Mouse (Mus musculus): Measurements from ENCODE around the gene Defb45. TPM values are rescaled to one million over a fixed set of nuclear protein-coding genes. Genes with fewer than 3 reads are reported as not detected.

Defb45 gene
- polyA plus RNA-seq, 1 experiment from 2014 or later = not detected

- no peak for ATAC-seq (replicated peaks; ENCODE audit: low FRiP score)
- Histone ChIP-seq H3K4me3 (replicated peaks) (no peak within 1 kb of the TSS), H3K27me3 (no peaks in the 10 kb centered on the region), H3K4me2 (no peak within 1 kb of the TSS), H3K36me3 (no peaks in the 10 kb centered on the region), H3K9me3 (replicated peaks) (no peaks in the 10 kb centered on the region), H3K27ac (no peak within 1 kb of the TSS), H3K4me1 (peaks cover 27% of the 10 kb centered on the region), H3K9ac (no peak within 1 kb of the TSS)
- WGBS = 81% methylated on average over 15 of the region's 15 CpGs
Observed at GRCm38 (mm10) chr2:152604057-152604456, 4.9 kb upstream of the Defb45 start, which contains the start of gene Defb36. Defb36 (plus strand) TSS chr2:152604327.

GRCm38 (mm10) chr2:152601275-152601960, 2.2 kb upstream of the Defb45 start:
- 69% methylated on average over 4 of the region's 4 CpGs for WGBS
- Histone ChIP-seq H3K27ac (no peak overlapping the region), H3K4me3 (replicated peaks) (no peak overlapping the region), H3K36me3 (no peaks in the 10 kb centered on the region), H3K9me3 (replicated peaks) (no peaks in the 10 kb centered on the region), H3K4me1 (peaks cover 5% of the 10 kb centered on the region; the same call in 1 of the 2 replicates), H3K4me2 (no peak overlapping the region), H3K9ac (no peak overlapping the region), H3K27me3 (no peaks in the 10 kb centered on the region)
- ATAC-seq (replicated peaks; ENCODE audit: low FRiP score) = no peak

- Histone ChIP-seq H3K9me3 (replicated peaks) (no peaks in the 10 kb centered on the region), H3K4me3 (replicated peaks) (no peak overlapping the region), H3K36me3 (no peaks in the 10 kb centered on the region), H3K4me1 (no peaks in the 10 kb centered on the region), H3K27ac (no peak overlapping the region), H3K9ac (no peak overlapping the region), H3K4me2 (no peak overlapping the region), H3K27me3 (no peaks in the 10 kb centered on the region)
- ATAC-seq (replicated peaks; ENCODE audit: low FRiP score) = no peak
- WGBS = 75% methylated on average over 6 of the region's 6 CpGs
Observed at GRCm38 (mm10) chr2:152600076-152600475, 877 bp upstream of the Defb45 start.

GRCm38 (mm10) chr2:152589021-152589420, 10.2 kb downstream of the Defb45 start:
- no peak for ATAC-seq (replicated peaks; ENCODE audit: low FRiP score)
- H3K36me3 ChIP-seq = no peaks in the 10 kb centered on the region
- H3K9me3 ChIP-seq (replicated peaks) = no peaks in the 10 kb centered on the region
- peaks cover 10% of the 10 kb centered on the region for H3K4me1 ChIP-seq
- H3K27me3 ChIP-seq = no peaks in the 10 kb centered on the region
- H3K27ac ChIP-seq = no peak overlapping the region
- no peak overlapping the region for H3K4me2 ChIP-seq
- WGBS = 32% methylated on average over 6 of the region's 6 CpGs
- H3K4me3 ChIP-seq (replicated peaks) = no peak overlapping the region
- no peak overlapping the region for H3K9ac ChIP-seq

GRCm38 (mm10) chr2:152588450-152588849, 10.7 kb downstream of the Defb45 start:
- Histone ChIP-seq H3K9ac (no peak overlapping the region), H3K4me3 (replicated peaks) (no peak overlapping the region), H3K9me3 (replicated peaks) (no peaks in the 10 kb centered on the region), H3K27me3 (no peaks in the 10 kb centered on the region), H3K4me2 (no peak overlapping the region), H3K27ac (peak overlapping the region; percentile 5; the same call in 1 of the 2 replicates), H3K4me1 (peaks cover 10% of the 10 kb centered on the region), H3K36me3 (no peaks in the 10 kb centered on the region)
- 33% methylated on average over 2 of the region's 2 CpGs for WGBS
- ATAC-seq (replicated peaks; ENCODE audit: low FRiP score) = no peak

- H3K9me3 ChIP-seq (replicated peaks) = no peaks in the 10 kb centered on the region
- no peak for ATAC-seq (replicated peaks; ENCODE audit: low FRiP score)
- no peak overlapping the region for H3K4me2 ChIP-seq
Observed at GRCm38 (mm10) chr2:152586926-152587560, 12.2 kb downstream of the Defb45 start.

GRCm38 (mm10) chr2:152580612-152581011, 18.6 kb downstream of the Defb45 start:
- no peak for ATAC-seq (replicated peaks; ENCODE audit: low FRiP score)
- WGBS = 77% methylated on average over 11 of the region's 11 CpGs
- H3K4me3 ChIP-seq (replicated peaks) = no peak overlapping the region
- no peak overlapping the region for H3K9ac ChIP-seq
- H3K36me3 ChIP-seq = no peaks in the 10 kb centered on the region
- 0 out of 2 replicates have a peak, but pooled peaks cover 8% of the 10 kb centered on the region for H3K4me1 ChIP-seq
- no peak overlapping the region; the same call in 1 of the 2 replicates for H3K27ac ChIP-seq
- no peaks in the 10 kb centered on the region for H3K27me3 ChIP-seq
- H3K4me2 ChIP-seq = no peak overlapping the region
- no peaks in the 10 kb centered on the region for H3K9me3 ChIP-seq (replicated peaks)

More at GRCm38 (mm10) chr2:152586926-152587560, 12.2 kb downstream of the Defb45 start:
- H3K27ac ChIP-seq = no peak overlapping the region
- no peak overlapping the region for H3K9ac ChIP-seq
- WGBS = 76% methylated on average over 4 of the region's 4 CpGs
- H3K4me3 ChIP-seq (replicated peaks) = no peak overlapping the region
- no peaks in the 10 kb centered on the region for H3K27me3 ChIP-seq
- H3K36me3 ChIP-seq = no peaks in the 10 kb centered on the region
- H3K4me1 ChIP-seq = peaks cover 10% of the 10 kb centered on the region

- no peaks in the 10 kb centered on the region for H3K9me3 ChIP-seq (replicated peaks)
- WGBS = 43% methylated on average over 7 of the region's 7 CpGs
- no peak within 1 kb of the TSS; the same call in 1 of the 2 replicates for H3K27ac ChIP-seq
- 0 out of 2 replicates have a peak, but pooled peaks cover 8% of the 10 kb centered on the region for H3K4me1 ChIP-seq
- H3K36me3 ChIP-seq = no peaks in the 10 kb centered on the region
- no peak for ATAC-seq (replicated peaks; ENCODE audit: low FRiP score)
- H3K4me2 ChIP-seq = no peak within 1 kb of the TSS
- no peaks in the 10 kb centered on the region for H3K27me3 ChIP-seq
- H3K4me3 ChIP-seq (replicated peaks) = no peak within 1 kb of the TSS
- no peak within 1 kb of the TSS for H3K9ac ChIP-seq
Observed at GRCm38 (mm10) chr2:152580107-152580506, 19.1 kb downstream of the Defb45 start, which contains the start of gene Defb19. Defb19 (minus strand) TSS chr2:152580312.

GRCm38 (mm10) chr2:152573484-152573883, 25.7 kb downstream of the Defb45 start:
- Histone ChIP-seq H3K4me2 (no peak overlapping the region), H3K27me3 (no peaks in the 10 kb centered on the region), H3K4me1 (0 out of 2 replicates have a peak, but pooled peaks cover 2% of the 10 kb centered on the region), H3K27ac (no peak overlapping the region), H3K36me3 (no peaks in the 10 kb centered on the region), H3K9ac (no peak overlapping the region), H3K9me3 (replicated peaks) (no peaks in the 10 kb centered on the region), H3K4me3 (replicated peaks) (no peak overlapping the region)
- 72% methylated on average over 8 of the region's 8 CpGs for WGBS
- no peak for ATAC-seq (replicated peaks; ENCODE audit: low FRiP score)

- ATAC-seq (replicated peaks; ENCODE audit: low FRiP score) = no peak
- H3K27me3 ChIP-seq = no peaks in the 10 kb centered on the region
- no peak within 1 kb of the TSS for H3K4me3 ChIP-seq (replicated peaks)
- H3K36me3 ChIP-seq = no peaks in the 10 kb centered on the region
- H3K4me2 ChIP-seq = no peak within 1 kb of the TSS
- H3K9ac ChIP-seq = no peak within 1 kb of the TSS
- H3K9me3 ChIP-seq (replicated peaks) = no peaks in the 10 kb centered on the region
- 0 out of 2 replicates have a peak, but pooled peaks cover 2% of the 10 kb centered on the region for H3K4me1 ChIP-seq
- WGBS = 66% methylated on average over 11 of the region's 11 CpGs
- no peak within 1 kb of the TSS for H3K27ac ChIP-seq
Observed at GRCm38 (mm10) chr2:152572114-152572794, 26.9 kb downstream of the Defb45 start, which contains the start of gene Defb21. Defb21 (plus strand) TSS chr2:152572744.

GRCm38 (mm10) chr2:152570313-152570712, 28.9 kb downstream of the Defb45 start:
- no peak overlapping the region for H3K4me3 ChIP-seq (replicated peaks)
- H3K4me1 ChIP-seq = 0 out of 2 replicates have a peak, but pooled peaks cover 2% of the 10 kb centered on the region
- 72% methylated on average over 6 of the region's 6 CpGs for WGBS
- peak overlapping the region; percentile 67 for H3K27ac ChIP-seq
- H3K36me3 ChIP-seq = no peaks in the 10 kb centered on the region
- H3K9me3 ChIP-seq (replicated peaks) = no peaks in the 10 kb centered on the region
- ATAC-seq (replicated peaks; ENCODE audit: low FRiP score) = 0 out of 2 replicates have a peak, but pooled peaks have one; percentile 29
- no peak overlapping the region for H3K4me2 ChIP-seq
- H3K9ac ChIP-seq = no peak overlapping the region
- H3K27me3 ChIP-seq = no peaks in the 10 kb centered on the region

GRCm38 (mm10) chr2:152569881-152570280, 29.3 kb downstream of the Defb45 start:
- Histone ChIP-seq H3K9me3 (replicated peaks) (no peaks in the 10 kb centered on the region), H3K9ac (no peak overlapping the region), H3K36me3 (no peaks in the 10 kb centered on the region), H3K4me2 (no peak overlapping the region), H3K27ac (peak overlapping the region; percentile 67), H3K4me3 (replicated peaks) (no peak overlapping the region), H3K4me1 (0 out of 2 replicates have a peak, but pooled peaks cover 2% of the 10 kb centered on the region), H3K27me3 (no peaks in the 10 kb centered on the region)
- 78% methylated on average over 4 of the region's 4 CpGs for WGBS
- ATAC-seq (replicated peaks; ENCODE audit: low FRiP score) = no peak

Measured in kidney, embryonic 15.5 days (tissue).